Comparison of ENCODE assay signal across 10 mouse cellular contexts in genomic region chr4:123014501-123015282, GRCm38 (mm10). TPM values are rescaled to one million over a fixed set of nuclear protein-coding genes. Genes with fewer than 3 reads are reported as not detected.
DNase-seq lines count a peak whose midpoint lies in the region; ATAC-seq and TF ChIP-seq lines count a peak whose summit lies in the region.
"Had no signal": no experiment of that assay in that cellular context is flagged by ENCODE, and none has a peak within 500 bp of the region (broad histone marks: within the 10 kb centered on the region; RNA-seq: fewer than 3 reads in every experiment).

No protein-coding gene starts in this region.

- no peaks in the 10 kb centered on the region for H3K9me3 ChIP-seq in embryonic facial prominence, embryonic 10.5 days
- H3K9me3 ChIP-seq in hindbrain, embryonic 12.5 days (replicated peaks) = no peaks in the 10 kb centered on the region
- no peaks in the 10 kb centered on the region for H3K9me3 ChIP-seq in midbrain, postnatal 0 days (ENCODE audit: low read length)
- H3K9me3 ChIP-seq in limb, embryonic 10.5 days (replicated peaks) = no peaks in the 10 kb centered on the region
- H3K9me3 ChIP-seq: embryonic facial prominence, embryonic 13.5 days; heart, embryonic 12.5 days had no signal

- 35% methylated on average over 7 of the region's 7 CpGs for WGBS in embryonic facial prominence, embryonic 10.5 days
- WGBS in hindbrain, embryonic 12.5 days = 25% methylated on average over 7 of the region's 7 CpGs
- 11% methylated on average over 7 of the region's 7 CpGs for WGBS in midbrain, postnatal 0 days
- 47% methylated on average over 7 of the region's 7 CpGs for WGBS in limb, embryonic 10.5 days

- no peak overlapping the region for H3K9ac ChIP-seq in hindbrain, embryonic 12.5 days
- H3K9ac ChIP-seq in midbrain, postnatal 0 days (replicated peaks; ENCODE audit: low read length, poor library complexity, severe bottlenecking) = peak overlapping the region; percentile 39; the same call in 1 of the 2 replicates
- H3K9ac ChIP-seq: embryonic facial prominence, embryonic 13.5 days; heart, embryonic 12.5 days had no signal

- H3K27me3 ChIP-seq in embryonic facial prominence, embryonic 10.5 days (replicated peaks; ENCODE audit: low read depth, poor library complexity, severe bottlenecking) = no peaks in the 10 kb centered on the region
- no peaks in the 10 kb centered on the region for H3K27me3 ChIP-seq in hindbrain, embryonic 12.5 days
- no peaks in the 10 kb centered on the region for H3K27me3 ChIP-seq in midbrain, postnatal 0 days (ENCODE audit: insufficient read depth, low read length)
- H3K27me3 ChIP-seq in limb, embryonic 10.5 days (ENCODE audit: low read depth, poor library complexity, severe bottlenecking) = no peaks in the 10 kb centered on the region
- H3K27me3 ChIP-seq: embryonic facial prominence, embryonic 13.5 days; heart, embryonic 12.5 days had no signal

- intact Hi-C loops in gastrocnemius, postnatal 36 days (cut with DNase I) = no loop called here

- ATAC-seq in hindbrain, embryonic 12.5 days (ENCODE audit: low FRiP score) = peak; percentile 11
- peak; percentile 77 for ATAC-seq in midbrain, postnatal 0 days (ENCODE audit: low FRiP score)

- H3K4me3 ChIP-seq in layer of hippocampus, adult 2 months = no peak overlapping the region
- H3K4me3 ChIP-seq in embryonic facial prominence, embryonic 10.5 days = no peak overlapping the region
- H3K4me3 ChIP-seq in hindbrain, embryonic 12.5 days = no peak overlapping the region
- H3K4me3 ChIP-seq in midbrain, postnatal 0 days (ENCODE audit: low read depth, low read length) = no peak overlapping the region
- H3K4me3 ChIP-seq in limb, embryonic 10.5 days = no peak overlapping the region
- H3K4me3 ChIP-seq: embryonic facial prominence, embryonic 13.5 days; heart, embryonic 12.5 days had no signal

- H3K4me2 ChIP-seq in hindbrain, embryonic 12.5 days (replicated peaks) = peak overlapping the region; percentile 39
- peak overlapping the region; percentile 35; the same call in 1 of the 2 replicates for H3K4me2 ChIP-seq in midbrain, postnatal 0 days (ENCODE audit: low read depth, low read length, poor library complexity, severe bottlenecking)
- H3K4me2 ChIP-seq: embryonic facial prominence, embryonic 13.5 days; heart, embryonic 12.5 days had no signal

- no peak for DNase-seq in layer of hippocampus, adult 2 months (ENCODE audit: low spot score in 2 of 2)
- no peak for DNase-seq in layer of hippocampus, postnatal 10 days (ENCODE audit: low spot score in 2 of 2)
- DNase-seq in embryonic facial prominence, embryonic 10.5 days (ENCODE audit: low spot score) = no peak
- peak; percentile 78 for DNase-seq in midbrain, postnatal 0 days (ENCODE audit: low spot score)
- no peak for DNase-seq in kidney, postnatal 25 days
- no peak for DNase-seq in gastrocnemius, postnatal 36 days
- no peak for DNase-seq in limb, embryonic 10.5 days (ENCODE audit: low spot score)

- peak overlapping the region; percentile 92 for H3K27ac ChIP-seq in layer of hippocampus, adult 2 months
- peak overlapping the region; percentile 94 for H3K27ac ChIP-seq in embryonic facial prominence, embryonic 10.5 days (replicated peaks)
- peak overlapping the region; percentile 98 for H3K27ac ChIP-seq in hindbrain, embryonic 12.5 days
- peak overlapping the region; percentile 97 for H3K27ac ChIP-seq in midbrain, postnatal 0 days (ENCODE audit: low read depth, low read length)
- no peak overlapping the region for H3K27ac ChIP-seq in limb, embryonic 10.5 days
- H3K27ac ChIP-seq: embryonic facial prominence, embryonic 13.5 days had no signal

- TF ChIP-seq CTCF in layer of hippocampus, adult 2 months (conservative IDR thresholded peaks at IDR 0.05) = no peak
- TF ChIP-seq CTCF in midbrain, postnatal 0 days (IDR thresholded peaks at IDR 0.05) = no peak

- peaks cover 14% of the 10 kb centered on the region for H3K36me3 ChIP-seq in embryonic facial prominence, embryonic 10.5 days (replicated peaks)
- H3K36me3 ChIP-seq in hindbrain, embryonic 12.5 days = peaks cover 2% of the 10 kb centered on the region; the same call in 1 of the 2 replicates
- H3K36me3 ChIP-seq in midbrain, postnatal 0 days (ENCODE audit: insufficient read depth, low read length) = no peaks in the 10 kb centered on the region
- peaks cover 13% of the 10 kb centered on the region for H3K36me3 ChIP-seq in limb, embryonic 10.5 days

- H3K4me1 ChIP-seq in embryonic facial prominence, embryonic 10.5 days = peaks cover 59% of the 10 kb centered on the region
- H3K4me1 ChIP-seq in hindbrain, embryonic 12.5 days = peaks cover 57% of the 10 kb centered on the region
- peaks cover 33% of the 10 kb centered on the region for H3K4me1 ChIP-seq in midbrain, postnatal 0 days (ENCODE audit: insufficient read depth, low read length)
- H3K4me1 ChIP-seq in limb, embryonic 10.5 days = peaks cover 44% of the 10 kb centered on the region

RNA-seq across cellular contexts. Expression of gene Trit1, which starts 1.7 kb away (rescaled TPM):
- total RNA-seq in layer of hippocampus, adult 2 months (2021) = 10 to 100 TPM; 27.5 to 29.4 TPM
- 10 to 100 TPM; 24.5 to 29.2 TPM for total RNA-seq in layer of hippocampus, postnatal 10 days (2021)
- 19.0 and 21.6 TPM in 2 replicates for polyA plus RNA-seq in embryonic facial prominence, embryonic 10.5 days (2016; fragmentation: Nextera tagmentation; extraction: Ambion mirVana)
- 23.3 and 26.7 TPM in 2 replicates for polyA plus RNA-seq in hindbrain, embryonic 12.5 days (2016; fragmentation: Nextera tagmentation; extraction: Ambion mirVana)
- total RNA-seq in midbrain, postnatal 0 days (2014; rRNA removed) = 16.2 and 19.7 TPM in 2 replicates
- polyA plus RNA-seq in midbrain, postnatal 0 days (2015; fragmentation: Nextera tagmentation; extraction: Ambion mirVana) = 17.3 and 18.5 TPM in 2 replicates
- 1 to 10 TPM; 7.7 to 7.9 TPM for total RNA-seq in gastrocnemius, postnatal 36 days (2021)
- 17.7 and 17.8 TPM in 2 replicates for polyA plus RNA-seq in limb, embryonic 10.5 days (2016; fragmentation: Nextera tagmentation; extraction: Ambion mirVana)

RNA-seq across cellular contexts. Expression of gene Mycl, which starts 19.2 kb away (rescaled TPM):
- 10 to 100 TPM; 31.8 to 32.4 TPM for total RNA-seq in layer of hippocampus, adult 2 months (2021)
- 10 to 100 TPM; 53.5 to 59.1 TPM for total RNA-seq in layer of hippocampus, postnatal 10 days (2021)
- polyA plus RNA-seq in embryonic facial prominence, embryonic 10.5 days (2016; fragmentation: Nextera tagmentation; extraction: Ambion mirVana) = 33.6 and 43.0 TPM in 2 replicates
- 103 and 105 TPM in 2 replicates for polyA plus RNA-seq in hindbrain, embryonic 12.5 days (2016; fragmentation: Nextera tagmentation; extraction: Ambion mirVana)
- 75.7 and 77.3 TPM in 2 replicates for total RNA-seq in midbrain, postnatal 0 days (2014; rRNA removed)
- 37.6 and 42.2 TPM in 2 replicates for polyA plus RNA-seq in midbrain, postnatal 0 days (2015; fragmentation: Nextera tagmentation; extraction: Ambion mirVana)
- total RNA-seq in gastrocnemius, postnatal 36 days (2021) = under 1 TPM; 0.41 to 0.52 TPM
- polyA plus RNA-seq in limb, embryonic 10.5 days (2016; fragmentation: Nextera tagmentation; extraction: Ambion mirVana) = 25.5 and 28.6 TPM in 2 replicates

RNA-seq across cellular contexts. Expression of gene Mfsd2a, which starts 53.7 kb away (rescaled TPM):
- 10 to 100 TPM; 45.8 to 49.1 TPM for total RNA-seq in layer of hippocampus, adult 2 months (2021)
- 10 to 100 TPM; 64.0 to 68.9 TPM for total RNA-seq in layer of hippocampus, postnatal 10 days (2021)
- 10.1 and 12.9 TPM in 2 replicates for polyA plus RNA-seq in embryonic facial prominence, embryonic 10.5 days (2016; fragmentation: Nextera tagmentation; extraction: Ambion mirVana)
- 28.5 and 28.7 TPM in 2 replicates for polyA plus RNA-seq in hindbrain, embryonic 12.5 days (2016; fragmentation: Nextera tagmentation; extraction: Ambion mirVana)
- 47.3 and 57.7 TPM in 2 replicates for total RNA-seq in midbrain, postnatal 0 days (2014; rRNA removed)
- polyA plus RNA-seq in midbrain, postnatal 0 days (2015; fragmentation: Nextera tagmentation; extraction: Ambion mirVana) = 30.3 and 34.6 TPM in 2 replicates
- total RNA-seq in gastrocnemius, postnatal 36 days (2021) = under 1 TPM; 0.13 to 0.39 TPM
- polyA plus RNA-seq in limb, embryonic 10.5 days (2016; fragmentation: Nextera tagmentation; extraction: Ambion mirVana) = 10.1 and 10.7 TPM in 2 replicates

Comparison
In these comparisons a context has a peak if more than half of its experiments do, and no peak if none do; other contexts are left out.
1. RNA of gene Mycl, which starts 19.2 kb away (total RNA-seq): 75.7 to 77.3 TPM in midbrain, postnatal 0 days, 53.5 to 59.1 TPM in layer of hippocampus, postnatal 10 days and 31.8 to 32.4 TPM in layer of hippocampus, adult 2 months; 0.41 to 0.52 TPM in gastrocnemius, postnatal 36 days; every median in the first group is over 10 times any median in the second.
2. RNA of gene Mfsd2a, which starts 53.7 kb away (total RNA-seq): 64.0 to 68.9 TPM in layer of hippocampus, postnatal 10 days, 47.3 to 57.7 TPM in midbrain, postnatal 0 days and 45.8 to 49.1 TPM in layer of hippocampus, adult 2 months; 0.13 to 0.39 TPM in gastrocnemius, postnatal 36 days; every median in the first group is over 10 times any median in the second.